Mouse (Mus musculus) frontal cortex, postnatal 36 days (tissue): ENCODE results near the gene Cntnap5b.
"Not testable (repeated sequence)": the region's sequence is repeated elsewhere in the genome, so short reads cannot be mapped to it uniquely, and the experiment has no call there.

ENCODE experiments used
- DNase-seq, 2 experiments: peaks; one replicate each; pipeline ENCODE4 v3.0.0; 2022; ENCODE audit warnings: low spot score in 2 of 2

The Cntnap5b gene

GRCm38 (mm10) chr1:99772614-99773013 lies at the start of gene Cntnap5b:
Gene Cntnap5b, plus strand, starts transcription at chr1:99772765.
- peak in 1 of 2 experiments; percentile 11 for DNase-seq

DNA sequence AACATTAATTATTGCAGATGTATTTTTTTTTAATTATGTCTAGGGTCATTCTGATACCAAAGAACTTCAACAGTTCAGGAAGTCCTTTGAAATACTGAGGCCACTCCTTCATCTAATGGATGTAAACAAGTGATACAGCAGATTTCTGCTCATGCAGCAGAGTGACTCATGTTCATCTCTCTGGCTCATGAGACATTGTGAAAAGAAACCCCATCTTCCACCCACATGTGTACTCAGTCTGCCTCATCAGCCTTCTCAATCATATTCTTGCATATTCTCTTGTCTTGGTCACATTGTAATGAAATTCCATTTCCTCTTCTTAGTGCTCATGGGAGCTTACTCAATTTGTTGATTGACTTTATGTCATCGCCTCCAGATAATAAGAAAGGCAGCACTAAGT lies 12.6 kb upstream of the Cntnap5b start:
- DNase-seq = no peak

DNA sequence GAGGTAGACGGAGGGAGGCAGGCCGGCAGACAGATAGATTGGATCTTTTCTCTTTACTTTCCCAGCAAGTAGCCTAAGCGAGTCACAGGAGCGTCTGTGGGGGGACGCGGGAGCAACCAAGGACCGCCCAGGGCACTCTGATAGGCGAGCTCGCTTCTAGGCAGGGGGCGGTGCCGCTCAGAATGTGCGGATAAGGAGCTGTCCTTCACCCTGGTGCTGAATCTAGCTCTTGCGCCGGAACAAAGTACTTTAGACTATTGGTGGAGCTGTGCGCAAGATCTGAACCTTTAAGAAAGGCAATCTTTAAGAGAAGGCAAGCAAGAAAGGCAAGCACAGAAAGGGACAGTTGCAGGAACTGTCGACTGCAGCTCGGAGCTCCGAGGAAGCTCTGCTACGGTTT lies 382 bp upstream of the Cntnap5b start:
- peak; percentile 62 to 73 for DNase-seq

DNA sequence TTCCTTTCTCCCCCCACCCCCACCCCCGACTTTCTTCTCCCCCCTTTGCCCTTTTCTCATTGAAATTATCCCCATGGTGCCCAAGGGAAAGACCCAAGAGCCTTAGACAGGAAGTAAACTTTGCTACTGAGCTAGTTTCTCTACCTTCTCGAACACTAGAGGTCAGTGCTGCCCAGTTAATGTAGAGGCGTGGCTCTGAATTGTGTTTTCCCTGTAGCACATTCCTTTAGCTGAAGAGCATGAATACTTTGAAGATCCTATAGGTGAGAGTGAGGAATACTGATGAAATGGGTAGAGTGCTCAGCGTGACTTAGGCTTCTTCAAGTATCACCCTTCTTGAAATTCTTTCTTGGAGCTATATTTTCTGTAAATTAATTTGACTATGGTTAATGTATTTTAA lies 1.6 kb downstream of the Cntnap5b start:
- peak in 1 of 2 experiments; percentile 75 for DNase-seq

- DNase-seq = no peak
Measured at GRCm38 (mm10) chr1:99813334-99814110, 41.0 kb downstream of the Cntnap5b start.

DNA sequence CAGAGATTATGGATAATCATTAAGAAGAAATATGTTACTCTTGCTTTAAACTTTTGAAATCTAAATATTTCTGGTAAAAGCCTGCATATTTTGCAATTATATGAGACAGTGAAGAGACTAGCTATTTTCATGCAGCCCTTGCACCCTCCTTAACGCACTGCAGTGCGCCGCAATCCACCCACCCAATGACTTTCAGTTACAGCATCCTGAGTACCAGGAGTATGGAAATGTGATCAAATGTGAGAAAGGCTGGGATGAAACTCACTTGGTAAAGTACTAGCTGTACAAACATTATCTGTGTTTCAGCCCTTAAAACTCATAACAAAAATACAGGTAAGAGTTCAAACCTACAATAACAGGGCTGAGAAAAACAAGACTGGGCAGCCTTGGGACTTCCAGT lies 99.8 kb downstream of the Cntnap5b start:
- no peak for DNase-seq

- DNase-seq = no peak
Measured at GRCm38 (mm10) chr1:99907774-99908173, 135.2 kb downstream of the Cntnap5b start.

GRCm38 (mm10) chr1:99943515-99943914 lies 170.9 kb downstream of the Cntnap5b start:
- DNase-seq = no peak

- no peak for DNase-seq
Measured at GRCm38 (mm10) chr1:99959428-99959987, 186.9 kb downstream of the Cntnap5b start.

- no peak for DNase-seq
Measured at GRCm38 (mm10) chr1:99967300-99968089, 194.9 kb downstream of the Cntnap5b start.

DNA sequence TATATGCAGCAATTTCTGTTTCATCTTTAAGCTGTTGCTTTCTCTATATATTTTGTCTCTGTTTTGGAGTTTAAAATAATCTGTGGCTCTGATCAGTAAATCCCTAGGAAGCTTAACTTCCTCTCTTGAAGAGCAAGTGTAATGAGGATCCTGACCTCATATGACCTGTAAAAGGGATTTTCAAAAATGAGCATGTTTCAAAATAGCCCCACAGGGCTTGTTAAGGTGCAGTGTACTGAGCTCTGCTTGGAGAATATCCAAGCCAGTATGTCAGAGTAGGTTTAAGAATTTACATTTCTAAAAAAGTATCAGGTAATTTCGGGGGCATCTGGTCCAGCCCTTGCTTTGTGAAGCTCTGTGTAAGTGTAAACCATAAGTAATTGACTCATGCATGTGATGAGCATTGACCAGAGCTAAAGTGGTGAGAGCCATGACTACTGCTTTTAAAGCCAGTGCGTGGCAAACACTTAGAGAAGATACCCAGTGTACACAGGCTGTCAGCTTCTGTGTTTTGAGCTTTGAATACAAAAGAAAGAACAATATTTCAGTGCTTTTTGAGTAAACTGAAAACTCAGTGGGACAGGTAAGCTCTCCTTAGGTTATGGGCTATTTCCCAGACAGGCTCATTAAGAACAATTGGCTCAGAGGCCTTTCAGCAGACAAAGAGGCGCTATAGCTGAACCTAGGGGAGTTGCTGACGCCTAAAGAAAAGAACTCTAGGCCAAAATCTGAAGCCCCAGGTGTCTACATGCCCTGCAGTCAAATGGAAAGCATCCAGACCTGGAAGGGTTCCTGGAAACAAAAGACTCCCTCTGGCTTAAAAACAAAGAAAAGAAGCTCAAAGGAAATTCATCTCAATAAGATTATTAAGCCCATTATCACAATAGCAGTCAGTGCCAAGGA lies 197.9 kb downstream of the Cntnap5b start:
- DNase-seq = no peak

DNA sequence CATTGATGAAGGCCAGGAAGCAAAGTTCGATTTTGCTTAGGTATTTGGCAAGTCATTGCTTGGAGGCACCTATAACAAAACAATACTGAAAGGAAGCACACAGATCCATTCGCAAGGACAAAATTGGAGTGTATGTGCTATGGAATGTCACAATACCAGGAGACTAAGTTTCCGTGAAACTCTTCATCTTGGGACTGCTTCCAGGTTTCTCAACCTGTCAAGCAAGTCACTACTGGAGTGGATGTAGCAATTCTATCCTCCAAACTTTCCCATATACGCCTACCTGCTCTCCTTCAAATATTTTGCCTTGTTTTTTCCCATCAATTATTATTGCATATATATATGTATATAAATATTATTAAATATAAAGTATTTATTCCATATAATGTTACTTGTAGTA lies 228.7 kb downstream of the Cntnap5b start:
- DNase-seq = not testable (repeated sequence)

- DNase-seq = no peak
Measured at GRCm38 (mm10) chr1:100006021-100006745, 233.6 kb downstream of the Cntnap5b start.

GRCm38 (mm10) chr1:100041808-100042207 lies 269.2 kb downstream of the Cntnap5b start:
- no peak for DNase-seq

DNA sequence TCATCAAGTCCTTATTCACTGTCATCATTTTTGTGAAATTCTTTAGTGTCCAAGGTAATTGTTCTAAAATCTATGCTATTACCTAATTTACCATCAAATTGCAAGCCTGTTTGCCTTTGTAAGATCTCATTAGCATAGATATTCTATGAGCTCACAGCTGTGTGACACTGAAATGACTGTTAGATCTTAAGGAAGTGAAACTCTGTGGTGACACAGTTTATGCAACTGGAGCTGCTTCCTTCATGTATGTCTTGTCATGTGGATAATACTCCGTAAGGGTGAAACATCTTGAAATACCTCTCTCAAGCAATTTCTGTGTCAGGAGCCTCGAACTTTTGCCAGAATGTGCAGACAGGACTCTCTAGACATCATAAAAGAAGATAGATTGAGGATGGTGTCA lies 307.2 kb downstream of the Cntnap5b start:
- DNase-seq = no peak

DNA sequence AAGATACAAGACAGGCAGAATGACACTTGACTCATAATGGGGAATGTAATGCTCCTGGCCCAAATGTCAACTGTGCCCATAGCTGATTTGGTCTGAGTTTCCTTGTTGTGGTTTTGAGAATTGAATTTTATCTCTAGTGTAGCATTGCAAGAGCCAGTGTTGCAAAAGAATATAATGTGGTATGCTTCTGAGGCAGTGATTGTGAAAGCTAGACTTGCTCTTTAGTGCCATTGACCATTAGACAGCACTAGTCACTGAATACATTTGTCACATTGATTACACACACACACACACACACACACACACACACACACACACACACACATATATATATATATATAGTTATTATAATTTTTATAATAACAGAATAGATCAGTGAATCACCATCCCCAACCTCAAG lies 328.0 kb downstream of the Cntnap5b start:
- no peak for DNase-seq

DNA sequence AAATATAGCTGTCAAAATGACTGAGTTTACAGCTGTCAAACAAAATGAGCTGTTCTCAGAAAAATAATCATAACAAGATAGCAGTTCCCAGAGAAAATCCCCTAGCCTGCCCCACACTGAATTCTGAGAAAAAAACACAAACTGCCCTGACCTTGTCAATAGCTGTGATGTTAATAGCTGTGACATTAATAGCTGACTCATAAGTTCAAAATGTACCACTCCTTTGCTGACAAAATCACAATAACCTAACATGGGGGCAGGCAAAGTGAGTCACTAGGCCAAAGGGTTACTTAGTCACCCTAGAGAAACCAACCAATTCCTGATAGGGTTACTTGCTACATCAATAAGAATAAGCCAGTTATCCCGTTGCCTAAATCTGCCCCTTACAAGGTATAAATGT lies 328.5 kb downstream of the Cntnap5b start:
- DNase-seq = no peak

DNA sequence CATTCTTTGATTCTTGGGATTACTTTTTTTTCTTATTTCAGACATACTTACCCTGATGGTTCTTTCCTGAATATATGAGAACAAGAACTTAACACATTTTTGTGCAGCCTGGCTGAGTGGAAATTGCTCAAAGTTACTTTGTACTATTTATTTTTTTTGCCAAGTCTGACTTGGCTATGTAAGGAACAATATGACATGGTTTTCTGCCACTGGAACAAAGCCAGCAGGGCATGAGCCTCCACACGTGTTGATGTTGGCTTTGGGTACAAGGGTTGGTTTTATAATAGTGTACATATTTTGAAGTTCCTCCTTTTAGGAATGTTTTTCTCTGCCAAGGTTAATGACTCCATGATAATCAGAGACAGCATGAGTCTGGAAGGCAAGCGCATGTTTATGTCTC lies 331.8 kb downstream of the Cntnap5b start:
- peak; percentile 2 to 7 for DNase-seq

- DNase-seq = no peak
Measured at GRCm38 (mm10) chr1:100122410-100122935, 349.9 kb downstream of the Cntnap5b start.

DNA sequence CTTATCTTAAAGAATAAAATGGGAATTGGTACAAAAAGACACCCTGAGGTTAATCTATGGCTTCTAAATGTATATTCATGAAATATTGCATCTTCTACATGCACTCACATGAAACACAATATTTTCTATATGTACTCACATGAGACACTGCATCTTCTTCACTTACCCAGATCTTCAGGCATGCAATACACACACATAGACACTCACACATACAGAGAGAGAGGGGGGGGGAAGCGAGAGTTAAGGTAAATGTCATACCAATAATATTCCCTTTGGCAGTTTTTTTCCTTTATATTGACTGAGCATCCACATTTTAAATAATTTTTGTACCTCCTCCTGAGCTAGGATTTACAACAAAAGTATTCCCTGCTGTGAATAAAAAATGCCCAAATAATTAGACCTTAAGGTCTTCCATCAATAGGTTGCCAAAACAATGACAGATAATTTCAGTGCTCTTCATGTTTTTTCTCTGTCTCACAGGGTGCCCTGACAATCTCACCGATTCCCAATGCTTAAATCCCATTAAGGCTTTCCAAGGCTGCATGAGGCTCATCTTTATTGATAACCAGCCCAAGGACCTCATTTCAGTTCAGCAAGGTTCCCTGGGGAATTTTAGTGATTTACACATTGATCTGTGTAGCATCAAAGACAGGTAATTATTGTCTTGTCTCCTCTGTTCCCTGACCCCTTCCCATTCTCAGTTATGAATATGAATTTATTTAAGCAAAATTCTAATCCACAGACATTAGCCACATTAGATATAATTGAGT lies 391.2 kb downstream of the Cntnap5b start:
- no peak for DNase-seq
